Mouse (Mus musculus): ENCODE results near the gene Cmtm6. TPM values are rescaled to one million over a fixed set of nuclear protein-coding genes. Genes with fewer than 3 reads are reported as not detected.
A peak's percentile ranks its signal among the peaks of the same experiment; 100 is the strongest.
"Not testable (repeated sequence)": the region's sequence is repeated elsewhere in the genome, so short reads cannot be mapped to it uniquely, and the experiment has no call there.

Gene Cmtm6
- polyA plus RNA-seq (2012; ENCODE audit: insufficient read depth, low replicate concordance): 4.9 and 10.3 TPM in 2 replicates

DNA sequence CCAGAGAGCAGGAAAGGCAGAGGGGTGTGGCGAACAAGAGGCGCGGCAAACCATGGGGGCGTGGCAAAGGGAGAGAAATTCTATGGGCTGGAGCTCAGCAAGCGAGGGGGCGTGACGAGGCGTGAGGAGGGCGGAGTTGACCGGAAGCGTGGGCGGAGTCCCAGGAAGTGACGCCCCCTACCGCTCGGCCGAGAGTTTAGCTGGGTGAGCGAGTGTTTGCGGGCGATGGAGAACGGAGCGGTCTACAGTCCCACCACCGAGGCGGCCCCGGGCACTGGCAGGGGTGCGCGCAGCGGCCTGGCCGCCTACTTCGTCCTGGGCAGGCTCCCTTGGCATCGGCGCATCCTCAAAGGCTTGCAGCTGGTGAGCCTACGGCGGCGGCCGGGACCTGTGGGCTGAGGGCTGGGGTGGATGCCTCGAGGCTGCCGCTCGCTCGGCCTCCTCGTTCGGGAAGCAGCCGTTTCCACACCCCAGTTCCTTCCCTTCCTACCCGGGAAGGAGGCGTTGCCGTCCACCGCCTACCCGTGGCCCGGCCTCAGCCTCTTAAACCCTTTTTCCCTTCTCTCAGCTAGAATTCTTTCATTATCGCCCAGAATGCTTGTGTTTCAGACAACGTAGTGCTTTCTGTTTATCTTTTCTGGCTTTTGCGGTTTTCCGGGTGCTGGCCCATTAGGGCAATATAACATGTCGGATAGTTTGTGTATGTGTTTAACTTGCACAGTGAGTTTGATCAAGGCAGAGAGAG lies at the start of gene Cmtm6:
Gene Cmtm6 (plus strand): TSS at position 106 of the 745 bp plus-strand sequence.
- peak within 1 kb of the TSS; percentile 94 for H3K4me3 ChIP-seq (replicated peaks)
- TF ChIP-seq FLI1 (IDR thresholded peaks at IDR 0.05; ENCODE audit: low read length) (peak; percentile 88), GATA1 (IDR thresholded peaks at IDR 0.05; ENCODE audit: borderline replicate concordance, low read length) (no peak)
- H3K36me3 ChIP-seq (replicated peaks; ENCODE audit: low read length): peaks cover 22% of the 10 kb centered on the region
- no peaks in the 10 kb centered on the region for H3K9me3 ChIP-seq
- H3K27me3 ChIP-seq (replicated peaks): no peaks in the 10 kb centered on the region
- H3K4me1 ChIP-seq: peaks cover 60% of the 10 kb centered on the region

- TF ChIP-seq GATA1 (IDR thresholded peaks at IDR 0.05; ENCODE audit: borderline replicate concordance, low read length): no peak
- TF ChIP-seq FLI1 (IDR thresholded peaks at IDR 0.05; ENCODE audit: low read length): no peak
- H3K36me3 ChIP-seq (replicated peaks; ENCODE audit: low read length): no peaks in the 10 kb centered on the region
- H3K9me3 ChIP-seq: 0 out of 2 replicates have a peak, but pooled peaks cover 2% of the 10 kb centered on the region
- H3K4me3 ChIP-seq (replicated peaks): no peak overlapping the region
- peaks cover 18% of the 10 kb centered on the region for H3K27me3 ChIP-seq (replicated peaks)
- H3K4me1 ChIP-seq: peaks cover 5% of the 10 kb centered on the region; the same call in 1 of the 2 replicates
These were observed 48.7 kb upstream of the Cmtm6 start for GRCm38 (mm10) chr9:114682193-114682592.

GRCm38 (mm10) chr9:114686245-114686644 lies 44.7 kb upstream of the Cmtm6 start:
- peaks cover 3% of the 10 kb centered on the region for H3K36me3 ChIP-seq (replicated peaks; ENCODE audit: low read length)
- H3K4me1 ChIP-seq: peaks cover 24% of the 10 kb centered on the region
- no peak overlapping the region for H3K4me3 ChIP-seq (replicated peaks)
- H3K27me3 ChIP-seq (replicated peaks): no peaks in the 10 kb centered on the region
- TF ChIP-seq FLI1 (IDR thresholded peaks at IDR 0.05; ENCODE audit: low read length): no peak
- TF ChIP-seq GATA1 (IDR thresholded peaks at IDR 0.05; ENCODE audit: borderline replicate concordance, low read length): no peak
- no peaks in the 10 kb centered on the region for H3K9me3 ChIP-seq

DNA sequence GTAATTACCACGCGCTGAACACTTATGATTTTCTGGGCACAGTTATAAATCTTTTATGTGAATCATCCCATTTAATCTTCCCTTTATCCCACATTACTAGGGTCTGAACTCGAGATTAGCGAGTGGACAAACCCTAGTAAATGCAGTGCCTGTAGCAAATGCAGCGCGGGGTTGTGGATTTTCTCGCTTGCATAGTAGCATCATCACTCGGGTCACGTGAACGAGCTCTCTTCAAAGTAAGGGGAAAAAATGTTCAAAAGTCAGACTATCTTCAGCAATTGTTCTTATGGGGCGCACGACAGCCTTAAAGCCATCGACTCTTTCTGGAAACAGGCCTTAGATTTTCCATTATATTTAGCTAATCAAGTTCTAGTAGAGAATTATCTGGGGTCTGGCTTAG lies 43.3 kb upstream of the Cmtm6 start:
- Histone ChIP-seq H3K36me3 (replicated peaks; ENCODE audit: low read length) (peaks cover 14% of the 10 kb centered on the region), H3K9me3 (no peaks in the 10 kb centered on the region), H3K4me3 (replicated peaks) (peak overlapping the region; percentile 98), H3K4me1 (peaks cover 30% of the 10 kb centered on the region), H3K27me3 (replicated peaks) (no peaks in the 10 kb centered on the region)
- no peak for TF ChIP-seq FLI1 (IDR thresholded peaks at IDR 0.05; ENCODE audit: low read length)
- TF ChIP-seq GATA1 (IDR thresholded peaks at IDR 0.05; ENCODE audit: borderline replicate concordance, low read length): no peak

- no peaks in the 10 kb centered on the region for H3K9me3 ChIP-seq
- no peak for TF ChIP-seq FLI1 (IDR thresholded peaks at IDR 0.05; ENCODE audit: low read length)
- H3K36me3 ChIP-seq (replicated peaks; ENCODE audit: low read length): peaks cover 19% of the 10 kb centered on the region
- H3K27me3 ChIP-seq (replicated peaks): no peaks in the 10 kb centered on the region
- H3K4me1 ChIP-seq: peaks cover 30% of the 10 kb centered on the region
- peak within 1 kb of the TSS; percentile 98 for H3K4me3 ChIP-seq (replicated peaks)
These were observed 42.5 kb upstream of the Cmtm6 start, which contains the start of gene Dync1li1 for GRCm38 (mm10) chr9:114688252-114688952. TSS of gene Dync1li1 (plus strand) at chr9:114688790.

DNA sequence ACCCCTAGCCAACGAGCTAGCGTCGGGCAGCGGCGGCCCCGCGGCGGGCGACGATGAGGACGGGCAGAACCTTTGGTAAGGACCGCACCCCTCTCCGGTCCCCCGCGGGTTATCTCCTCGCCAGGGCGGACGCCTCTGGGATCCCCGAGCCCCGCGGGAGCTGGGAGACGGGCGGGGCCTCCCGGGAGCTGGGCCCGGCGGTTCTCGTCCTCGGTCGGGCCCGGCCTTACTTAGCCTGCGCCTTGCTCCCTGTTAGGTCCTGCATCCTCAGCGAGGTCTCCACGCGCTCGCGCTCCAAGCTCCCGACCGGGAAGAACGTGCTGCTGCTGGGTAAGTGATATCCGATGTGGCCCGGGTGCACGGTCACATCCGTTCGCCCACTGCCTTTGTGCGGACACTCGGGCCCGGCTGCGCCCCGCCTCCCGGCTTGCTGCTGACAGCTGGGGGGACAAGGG lies 41.9 kb upstream of the Cmtm6 start:
- Histone ChIP-seq H3K36me3 (replicated peaks; ENCODE audit: low read length) (peaks cover 25% of the 10 kb centered on the region), H3K27me3 (replicated peaks) (no peaks in the 10 kb centered on the region), H3K4me1 (peaks cover 33% of the 10 kb centered on the region), H3K9me3 (no peaks in the 10 kb centered on the region), H3K4me3 (replicated peaks) (peak overlapping the region; percentile 98)
- TF ChIP-seq GATA1 (IDR thresholded peaks at IDR 0.05; ENCODE audit: borderline replicate concordance, low read length) (no peak), FLI1 (IDR thresholded peaks at IDR 0.05; ENCODE audit: low read length) (no peak)

- Histone ChIP-seq H3K27me3 (replicated peaks) (no peaks in the 10 kb centered on the region), H3K36me3 (replicated peaks; ENCODE audit: low read length) (peaks cover 37% of the 10 kb centered on the region), H3K4me3 (replicated peaks) (peak overlapping the region; percentile 98), H3K4me1 (peaks cover 39% of the 10 kb centered on the region), H3K9me3 (no peaks in the 10 kb centered on the region)
- no peak for TF ChIP-seq GATA1 (IDR thresholded peaks at IDR 0.05; ENCODE audit: borderline replicate concordance, low read length)
- no peak for TF ChIP-seq FLI1 (IDR thresholded peaks at IDR 0.05; ENCODE audit: low read length)
These were observed 40.8 kb upstream of the Cmtm6 start for GRCm38 (mm10) chr9:114690119-114690601.

DNA sequence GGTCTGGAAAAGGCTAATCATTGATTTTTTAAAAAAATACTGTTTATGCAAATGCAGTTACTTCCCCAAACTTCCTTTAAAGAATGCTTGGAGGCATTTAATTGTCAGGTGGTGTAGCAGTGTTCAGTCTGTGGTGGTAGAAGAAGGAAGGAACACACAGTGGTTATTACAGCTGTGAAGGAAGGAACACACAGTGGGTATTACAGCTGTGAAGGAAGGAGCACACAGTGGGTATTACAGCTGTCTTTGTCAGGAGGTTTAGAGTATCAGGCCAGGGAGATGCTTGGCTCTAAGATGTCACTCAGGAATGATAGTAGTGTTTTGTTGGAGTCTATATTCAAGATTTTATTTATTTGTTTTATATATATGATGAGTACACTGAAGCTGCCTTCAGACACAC lies 39.8 kb upstream of the Cmtm6 start:
- Histone ChIP-seq H3K4me1 (peaks cover 39% of the 10 kb centered on the region), H3K36me3 (replicated peaks; ENCODE audit: low read length) (peaks cover 39% of the 10 kb centered on the region), H3K27me3 (replicated peaks) (no peaks in the 10 kb centered on the region), H3K9me3 (no peaks in the 10 kb centered on the region), H3K4me3 (replicated peaks) (no peak overlapping the region)
- no peak for TF ChIP-seq FLI1 (IDR thresholded peaks at IDR 0.05; ENCODE audit: low read length)
- TF ChIP-seq GATA1 (IDR thresholded peaks at IDR 0.05; ENCODE audit: borderline replicate concordance, low read length): no peak

DNA sequence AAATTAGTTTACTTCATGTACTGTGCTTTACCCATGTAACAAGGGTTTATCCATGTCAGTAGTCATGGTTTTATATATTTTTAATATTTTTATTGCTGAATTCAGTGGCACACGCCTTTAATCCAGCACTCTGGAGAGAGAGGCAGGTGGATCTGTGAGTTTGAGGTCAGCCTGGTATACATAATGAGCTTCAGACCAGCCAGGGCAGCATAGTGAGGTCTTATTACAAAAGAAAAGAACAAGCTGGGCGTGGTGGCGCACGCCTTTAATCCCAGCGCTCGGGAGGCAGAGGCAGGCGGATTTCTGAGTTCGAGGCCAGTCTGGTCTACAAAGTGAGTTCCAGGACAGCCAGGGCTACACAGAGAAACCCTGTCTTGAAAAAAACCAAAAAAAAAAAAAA lies 35.3 kb upstream of the Cmtm6 start:
- H3K4me1 ChIP-seq: peaks cover 34% of the 10 kb centered on the region
- H3K4me3 ChIP-seq (replicated peaks); H3K9me3 ChIP-seq; H3K27me3 ChIP-seq (replicated peaks): not testable (repeated sequence)
- H3K36me3 ChIP-seq (replicated peaks; ENCODE audit: low read length): peaks cover 66% of the 10 kb centered on the region

- Histone ChIP-seq H3K9me3 (no peaks in the 10 kb centered on the region), H3K27me3 (replicated peaks) (no peaks in the 10 kb centered on the region), H3K4me3 (replicated peaks) (no peak overlapping the region), H3K4me1 (peaks cover 38% of the 10 kb centered on the region), H3K36me3 (replicated peaks; ENCODE audit: low read length) (peaks cover 66% of the 10 kb centered on the region)
- TF ChIP-seq FLI1 (IDR thresholded peaks at IDR 0.05; ENCODE audit: low read length) (no peak), GATA1 (IDR thresholded peaks at IDR 0.05; ENCODE audit: borderline replicate concordance, low read length) (no peak)
These were observed 33.8 kb upstream of the Cmtm6 start for GRCm38 (mm10) chr9:114697072-114697471.

All from megakaryocyte, embryonic 14.5 days (primary cell).